Mouse (Mus musculus) ES-Bruce4 (cell line): ENCODE data around the gene Pes1. TPM values are rescaled to one million over a fixed set of nuclear protein-coding genes. Genes with fewer than 3 reads are reported as not detected.
A peak's percentile ranks its signal among the peaks of the same experiment; 100 is the strongest.

Experiments
- H3K27ac ChIP-seq: 2 replicates; pipeline ENCODE4 v1.5.1; 2012; ENCODE audit warnings: low read length, inconsistent platforms; ENCODE audit not compliant: insufficient read depth
- H3K27me3 ChIP-seq: 2 replicates; pipeline ENCODE4 v1.6.1; 2012; ENCODE audit warnings: mild to moderate bottlenecking, low read length, inconsistent platforms; ENCODE audit not compliant: control insufficient read depth, poor library complexity, insufficient read depth, severe bottlenecking
- H3K36me3 ChIP-seq: 2 replicates; pipeline ENCODE4 v1.6.1; 2012; ENCODE audit warnings: inconsistent platforms, mild to moderate bottlenecking, low read length, moderate library complexity; ENCODE audit not compliant: control insufficient read depth, poor library complexity, insufficient read depth, severe bottlenecking
- H3K4me1 ChIP-seq: one replicate; pipeline ENCODE4 v1.8.1; 2011; ENCODE audit warnings: low read length; ENCODE audit not compliant: control insufficient read depth, insufficient read depth
- H3K4me3 ChIP-seq: 2 replicates; pipeline ENCODE4 v1.5.1; 2011; ENCODE audit warnings: low read depth, mild to moderate bottlenecking, low read length
- H3K9ac ChIP-seq: 2 replicates; pipeline ENCODE4 v1.6.1; 2012; ENCODE audit warnings: low read depth, mild to moderate bottlenecking, inconsistent platforms; ENCODE audit not compliant: poor library complexity, severe bottlenecking
- H3K9me3 ChIP-seq: replicated peaks from 2 replicates; pipeline ENCODE4 v1.6.1; 2012; ENCODE audit warnings: mild to moderate bottlenecking, low read length, inconsistent platforms; ENCODE audit not compliant: control insufficient read depth, poor library complexity, insufficient read depth, severe bottlenecking
- CTCF ChIP-seq: IDR thresholded peaks from one replicate; pipeline ENCODE4 v1.8.1; 2011; ENCODE audit warnings: low read depth, low read length
- EP300 ChIP-seq: IDR thresholded peaks from 2 replicates; pipeline ENCODE4 v1.6.1; 2011; ENCODE audit warnings: low read depth, low read length; ENCODE audit not compliant: insufficient read depth
- POLR2A ChIP-seq: IDR thresholded peaks from one replicate; pipeline ENCODE4 v1.8.1; 2011; ENCODE audit warnings: low read length; ENCODE audit not compliant: insufficient read depth
- polyA plus RNA-seq: library from polyadenylated mRNA; stranded (reverse); fragments of >200 nt; gene quantifications from 2 replicates; pipeline ENCODE4 v1.2.4, GENCODE M21; 2011; ENCODE audit warnings: low read depth; ENCODE audit not compliant: missing spikeins, insufficient read depth, insufficient read length

Gene Pes1
- polyA plus RNA-seq, 1 experiment: 252 TPM

DNA sequence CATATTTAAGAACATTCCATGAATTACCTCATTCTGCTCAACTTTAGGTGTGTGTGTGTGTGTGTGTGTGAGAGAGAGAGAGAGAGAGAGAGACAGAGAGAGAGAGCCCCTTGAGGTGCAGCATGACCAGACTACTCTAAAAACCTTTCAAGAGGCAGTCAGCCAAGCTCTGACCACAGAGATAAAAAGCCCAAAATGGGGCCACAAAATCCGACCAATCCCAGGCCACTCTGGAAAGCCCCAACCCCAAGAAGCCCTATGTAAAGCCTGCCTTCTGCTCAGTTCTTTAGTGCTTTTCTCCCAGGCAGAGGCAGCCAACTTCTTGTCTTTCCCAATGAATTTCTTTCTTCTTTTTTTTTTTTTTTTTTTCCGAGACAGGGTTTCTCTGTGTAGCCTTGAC lies 2.9 kb upstream of the Pes1 start:
- H3K27me3 ChIP-seq: no peaks in the 10 kb centered on the region
- H3K4me1 ChIP-seq: no peaks in the 10 kb centered on the region
- no peak overlapping the region for H3K4me3 ChIP-seq
- no peaks in the 10 kb centered on the region for H3K9me3 ChIP-seq
- no peak for TF ChIP-seq CTCF
- no peak for TF ChIP-seq EP300
- TF ChIP-seq POLR2A: no peak
- H3K36me3 ChIP-seq: no peaks in the 10 kb centered on the region
- no peak overlapping the region for H3K9ac ChIP-seq
- no peak overlapping the region for H3K27ac ChIP-seq

- Histone ChIP-seq H3K4me1 (no peaks in the 10 kb centered on the region), H3K4me3 (no peak overlapping the region), H3K9ac (no peak overlapping the region), H3K9me3 (no peaks in the 10 kb centered on the region), H3K36me3 (no peaks in the 10 kb centered on the region; the same call in 1 of the 2 replicates), H3K27me3 (no peaks in the 10 kb centered on the region), H3K27ac (no peak overlapping the region)
- TF ChIP-seq POLR2A: no peak
- TF ChIP-seq EP300: no peak
- no peak for TF ChIP-seq CTCF
Observed at GRCm38 (mm10) chr11:3961761-3962160, 2.0 kb upstream of the Pes1 start.

GRCm38 (mm10) chr11:3963155-3963554 lies 620 bp upstream of the Pes1 start:
- no peaks in the 10 kb centered on the region for H3K27me3 ChIP-seq
- no peak for TF ChIP-seq EP300
- no peak for TF ChIP-seq CTCF
- no peak for TF ChIP-seq POLR2A

GRCm38 (mm10) chr11:3964416-3965172 lies 819 bp downstream of the Pes1 start:
- H3K9me3 ChIP-seq: no peaks in the 10 kb centered on the region
- H3K27ac ChIP-seq: no peak overlapping the region
- TF ChIP-seq EP300: no peak
- no peak for TF ChIP-seq CTCF
- no peak for TF ChIP-seq POLR2A

More at GRCm38 (mm10) chr11:3963155-3963554, 620 bp upstream of the Pes1 start:
- Histone ChIP-seq H3K36me3 (peaks cover 12% of the 10 kb centered on the region), H3K27ac (peak overlapping the region; percentile 55), H3K4me3 (peak overlapping the region; percentile 60), H3K9ac (peak overlapping the region; percentile 50), H3K4me1 (no peaks in the 10 kb centered on the region), H3K9me3 (no peaks in the 10 kb centered on the region)

DNA sequence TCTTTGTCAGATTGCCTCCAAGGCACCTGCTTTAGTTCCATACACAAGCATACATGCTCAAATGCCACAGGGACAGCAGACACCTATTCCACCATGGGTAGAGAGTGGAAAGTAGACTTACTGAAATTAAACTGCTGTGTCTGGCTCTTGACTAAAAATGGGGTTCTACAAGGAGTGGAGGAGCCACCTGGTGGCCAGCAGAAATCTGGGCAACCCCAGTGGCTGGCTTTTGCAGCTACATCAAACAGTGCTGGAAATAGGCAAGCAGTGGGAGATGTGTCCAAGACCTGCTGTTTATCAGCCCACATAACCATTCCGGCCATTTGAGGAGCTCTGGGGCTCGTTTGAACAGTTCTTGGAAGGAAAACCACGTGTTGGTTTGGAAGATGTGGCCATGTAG lies 6.1 kb downstream of the Pes1 start:
- Histone ChIP-seq H3K27ac (no peak overlapping the region), H3K4me1 (no peaks in the 10 kb centered on the region), H3K27me3 (no peaks in the 10 kb centered on the region), H3K36me3 (peaks cover 69% of the 10 kb centered on the region), H3K9ac (no peak overlapping the region), H3K4me3 (no peak overlapping the region), H3K9me3 (no peaks in the 10 kb centered on the region)
- TF ChIP-seq CTCF (peak; percentile 29), EP300 (no peak)

More at GRCm38 (mm10) chr11:3964416-3965172, 819 bp downstream of the Pes1 start:
- Histone ChIP-seq H3K36me3 (peaks cover 23% of the 10 kb centered on the region), H3K27me3 (no peaks in the 10 kb centered on the region), H3K9ac (peak overlapping the region; percentile 92), H3K4me1 (no peaks in the 10 kb centered on the region), H3K4me3 (peak overlapping the region; percentile 99)

DNA sequence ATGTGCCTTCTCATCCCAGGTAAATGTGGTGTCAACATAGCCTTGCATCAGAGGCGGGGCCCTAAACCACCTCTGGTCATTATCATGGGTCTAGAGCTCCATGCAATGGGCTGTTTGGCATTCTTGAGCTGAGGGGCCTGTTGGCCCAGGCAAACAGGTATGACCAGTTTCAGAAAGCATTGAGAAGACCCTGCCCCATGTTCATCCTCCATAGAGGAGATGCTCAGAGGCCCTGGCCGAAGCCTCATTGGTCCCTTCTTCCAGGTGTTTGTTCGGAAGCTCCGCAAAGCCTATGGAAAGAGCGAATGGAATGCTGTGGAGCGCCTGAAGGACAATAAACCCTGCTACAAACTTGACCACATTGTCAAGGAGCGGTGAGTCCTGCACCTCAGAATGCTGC lies 6.6 kb downstream of the Pes1 start:
- peaks cover 73% of the 10 kb centered on the region for H3K36me3 ChIP-seq
- H3K9ac ChIP-seq: no peak overlapping the region
- no peak overlapping the region for H3K4me3 ChIP-seq

More for the DNA sequence above, 6.6 kb downstream of the Pes1 start:
- TF ChIP-seq POLR2A (no peak), CTCF (no peak)
- no peaks in the 10 kb centered on the region for H3K9me3 ChIP-seq
- no peaks in the 10 kb centered on the region for H3K4me1 ChIP-seq
- no peaks in the 10 kb centered on the region for H3K27me3 ChIP-seq
- H3K27ac ChIP-seq: no peak overlapping the region
